Mouse (Mus musculus): ENCODE measurements around the gene Nsmce4a.

The Nsmce4a gene

GRCm38 (mm10) chr7:130590845-130591437 lies 18.0 kb upstream of the Nsmce4a start:
- H3K4me3 ChIP-seq (replicated peaks; ENCODE audit: low read length) = no peak overlapping the region

GRCm38 (mm10) chr7:130590081-130590828 lies 17.3 kb upstream of the Nsmce4a start:
- Histone ChIP-seq H3K4me1 (replicated peaks; ENCODE audit: low read depth, low read length) (peaks cover 11% of the 10 kb centered on the region), H3K4me3 (replicated peaks; ENCODE audit: low read length) (no peak overlapping the region), H3K36me3 (ENCODE audit: insufficient read depth, low read length) (no peaks in the 10 kb centered on the region), H3K27me3 (ENCODE audit: insufficient read depth, low read length) (peaks cover 6% of the 10 kb centered on the region; the same call in 1 of the 2 replicates), H3K9me3 (ENCODE audit: low read length) (no peaks in the 10 kb centered on the region)
- TF ChIP-seq NANOG (IDR thresholded peaks at IDR 0.05; ENCODE audit: borderline replicate concordance, low read length) (no peak), CTCF (conservative IDR thresholded peaks at IDR 0.05; ENCODE audit: low read length) (no peak), POU5F1 (IDR thresholded peaks at IDR 0.05; ENCODE audit: borderline replicate concordance, low read length) (no peak)

More at GRCm38 (mm10) chr7:130590845-130591437, 18.0 kb upstream of the Nsmce4a start:
- TF ChIP-seq POU5F1 (IDR thresholded peaks at IDR 0.05; ENCODE audit: borderline replicate concordance, low read length) (no peak), NANOG (IDR thresholded peaks at IDR 0.05; ENCODE audit: borderline replicate concordance, low read length) (no peak), CTCF (conservative IDR thresholded peaks at IDR 0.05; ENCODE audit: low read length) (no peak)
- H3K27me3 ChIP-seq (ENCODE audit: insufficient read depth, low read length) = peaks cover 6% of the 10 kb centered on the region; the same call in 1 of the 2 replicates
- no peaks in the 10 kb centered on the region for H3K9me3 ChIP-seq (ENCODE audit: low read length)
- H3K36me3 ChIP-seq (ENCODE audit: insufficient read depth, low read length) = no peaks in the 10 kb centered on the region
- peaks cover 11% of the 10 kb centered on the region for H3K4me1 ChIP-seq (replicated peaks; ENCODE audit: low read depth, low read length)

- peaks cover 11% of the 10 kb centered on the region for H3K4me1 ChIP-seq (replicated peaks; ENCODE audit: low read depth, low read length)
- H3K27me3 ChIP-seq (ENCODE audit: insufficient read depth, low read length) = peaks cover 6% of the 10 kb centered on the region; the same call in 1 of the 2 replicates
- H3K36me3 ChIP-seq (ENCODE audit: insufficient read depth, low read length) = no peaks in the 10 kb centered on the region
- no peak for TF ChIP-seq POU5F1 (IDR thresholded peaks at IDR 0.05; ENCODE audit: borderline replicate concordance, low read length)
- no peak for TF ChIP-seq CTCF (conservative IDR thresholded peaks at IDR 0.05; ENCODE audit: low read length)
- TF ChIP-seq NANOG (IDR thresholded peaks at IDR 0.05; ENCODE audit: borderline replicate concordance, low read length) = no peak
- H3K9me3 ChIP-seq (ENCODE audit: low read length) = no peaks in the 10 kb centered on the region
- no peak overlapping the region for H3K4me3 ChIP-seq (replicated peaks; ENCODE audit: low read length)
These were observed 13.7 kb upstream of the Nsmce4a start for GRCm38 (mm10) chr7:130586521-130587072.

- Histone ChIP-seq H3K9me3 (ENCODE audit: low read length) (no peaks in the 10 kb centered on the region), H3K4me3 (replicated peaks; ENCODE audit: low read length) (no peak overlapping the region), H3K36me3 (ENCODE audit: insufficient read depth, low read length) (no peaks in the 10 kb centered on the region), H3K4me1 (replicated peaks; ENCODE audit: low read depth, low read length) (peaks cover 31% of the 10 kb centered on the region), H3K27me3 (ENCODE audit: insufficient read depth, low read length) (peaks cover 13% of the 10 kb centered on the region)
- TF ChIP-seq NANOG (IDR thresholded peaks at IDR 0.05; ENCODE audit: borderline replicate concordance, low read length) (no peak), POU5F1 (IDR thresholded peaks at IDR 0.05; ENCODE audit: borderline replicate concordance, low read length) (no peak), CTCF (conservative IDR thresholded peaks at IDR 0.05; ENCODE audit: low read length) (no peak)
These were observed 5.7 kb upstream of the Nsmce4a start for GRCm38 (mm10) chr7:130578607-130579006.

DNA sequence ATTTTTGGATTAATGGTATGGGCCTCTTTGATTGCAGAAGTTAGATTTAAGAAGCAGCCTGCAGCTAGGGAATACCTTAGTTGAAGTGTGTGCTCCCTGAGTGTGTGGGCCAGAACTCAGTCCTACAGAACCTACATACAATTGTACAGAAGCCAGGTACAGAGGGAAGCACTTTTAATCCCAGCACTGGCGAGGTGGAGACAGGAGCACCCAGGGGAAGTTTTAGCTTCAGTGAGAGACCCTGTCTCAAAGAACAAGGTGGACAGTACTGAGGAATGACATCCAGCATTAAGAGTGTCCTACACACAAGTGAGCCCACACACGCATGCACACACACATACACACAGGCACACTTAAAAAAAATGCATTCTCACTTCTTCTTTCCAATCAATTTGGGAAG lies 5.1 kb upstream of the Nsmce4a start:
- Histone ChIP-seq H3K27me3 (ENCODE audit: insufficient read depth, low read length) (peaks cover 13% of the 10 kb centered on the region), H3K4me3 (replicated peaks; ENCODE audit: low read length) (no peak overlapping the region), H3K4me1 (replicated peaks; ENCODE audit: low read depth, low read length) (peaks cover 31% of the 10 kb centered on the region), H3K9me3 (ENCODE audit: low read length) (no peaks in the 10 kb centered on the region), H3K36me3 (ENCODE audit: insufficient read depth, low read length) (no peaks in the 10 kb centered on the region)
- TF ChIP-seq CTCF (conservative IDR thresholded peaks at IDR 0.05; ENCODE audit: low read length) (no peak), NANOG (IDR thresholded peaks at IDR 0.05; ENCODE audit: borderline replicate concordance, low read length) (no peak), POU5F1 (IDR thresholded peaks at IDR 0.05; ENCODE audit: borderline replicate concordance, low read length) (no peak)

- Histone ChIP-seq H3K4me3 (replicated peaks; ENCODE audit: low read length) (peak within 1 kb of the TSS; percentile 7; the same call in 1 of the 2 replicates), H3K36me3 (ENCODE audit: insufficient read depth, low read length) (no peaks in the 10 kb centered on the region), H3K27me3 (ENCODE audit: insufficient read depth, low read length) (peaks cover 13% of the 10 kb centered on the region), H3K9me3 (ENCODE audit: low read length) (no peaks in the 10 kb centered on the region), H3K4me1 (replicated peaks; ENCODE audit: low read depth, low read length) (peaks cover 31% of the 10 kb centered on the region)
- TF ChIP-seq NANOG (IDR thresholded peaks at IDR 0.05; ENCODE audit: borderline replicate concordance, low read length) (no peak), CTCF (conservative IDR thresholded peaks at IDR 0.05; ENCODE audit: low read length) (no peak), POU5F1 (IDR thresholded peaks at IDR 0.05; ENCODE audit: borderline replicate concordance, low read length) (no peak)
These were observed 4.6 kb upstream of the Nsmce4a start, which contains the start of gene Tacc2 for GRCm38 (mm10) chr7:130577388-130578003. TSS of gene Tacc2 (plus strand) at chr7:130577438.

GRCm38 (mm10) chr7:130576981-130577380 lies 4.1 kb upstream of the Nsmce4a start:
- Histone ChIP-seq H3K4me1 (replicated peaks; ENCODE audit: low read depth, low read length) (peaks cover 31% of the 10 kb centered on the region), H3K27me3 (ENCODE audit: insufficient read depth, low read length) (peaks cover 13% of the 10 kb centered on the region), H3K4me3 (replicated peaks; ENCODE audit: low read length) (peak overlapping the region; percentile 7; the same call in 1 of the 2 replicates), H3K36me3 (ENCODE audit: insufficient read depth, low read length) (no peaks in the 10 kb centered on the region), H3K9me3 (ENCODE audit: low read length) (no peaks in the 10 kb centered on the region)
- TF ChIP-seq NANOG (IDR thresholded peaks at IDR 0.05; ENCODE audit: borderline replicate concordance, low read length) = no peak

Measured in E14TG2a.4 (cell line).